Mouse (Mus musculus): ENCODE data around the gene Chfr. TPM values are rescaled to one million over a fixed set of nuclear protein-coding genes. Genes with fewer than 3 reads are reported as not detected.

Gene Chfr
- polyA plus RNA-seq, 1 experiment from 2014 or later: 35.7 TPM

GRCm38 (mm10) chr5:110203164-110203895 lies 67.7 kb downstream of the Chfr start:
- Histone ChIP-seq H3K4me2 (ENCODE audit: low read length) (no peak overlapping the region), H3K4me3 (ENCODE audit: low read depth, low read length) (no peak overlapping the region), H3K27me3 (replicated peaks; ENCODE audit: control insufficient read depth, insufficient read depth, low read length) (no peaks in the 10 kb centered on the region), H3K9me3 (ENCODE audit: control insufficient read depth, low read length) (no peaks in the 10 kb centered on the region), H3K9ac (ENCODE audit: low read length) (no peak overlapping the region), H3K4me1 (replicated peaks; ENCODE audit: control insufficient read depth, insufficient read depth, low read length) (no peaks in the 10 kb centered on the region), H3K27ac (ENCODE audit: low read depth) (no peak overlapping the region), H3K36me3 (ENCODE audit: control insufficient read depth, insufficient read depth, low read length) (peaks cover 82% of the 10 kb centered on the region)
- 86% methylated on average over 10 of the region's 10 CpGs for WGBS
- ATAC-seq (replicated peaks; ENCODE audit: low FRiP score, low TSS enrichment, low read depth): no peak
- no peak for DNase-seq (ENCODE audit: low spot score)

- Histone ChIP-seq H3K27me3 (replicated peaks; ENCODE audit: control insufficient read depth, insufficient read depth, low read length) (no peaks in the 10 kb centered on the region), H3K27ac (ENCODE audit: low read depth) (no peak overlapping the region), H3K9ac (ENCODE audit: low read length) (no peak overlapping the region), H3K4me2 (ENCODE audit: low read length) (no peak overlapping the region), H3K9me3 (ENCODE audit: control insufficient read depth, low read length) (no peaks in the 10 kb centered on the region), H3K4me1 (replicated peaks; ENCODE audit: control insufficient read depth, insufficient read depth, low read length) (no peaks in the 10 kb centered on the region), H3K4me3 (ENCODE audit: low read depth, low read length) (no peak overlapping the region), H3K36me3 (ENCODE audit: control insufficient read depth, insufficient read depth, low read length) (peaks cover 94% of the 10 kb centered on the region)
- DNase-seq (ENCODE audit: low spot score) (no peak), ATAC-seq (replicated peaks; ENCODE audit: low FRiP score, low TSS enrichment, low read depth) (no peak)
- WGBS: 81% methylated on average over 6 of the region's 6 CpGs
Measured at GRCm38 (mm10) chr5:110204777-110205176, 69.1 kb downstream of the Chfr start.

- no peak overlapping the region for H3K9ac ChIP-seq (ENCODE audit: low read length)
- H3K27ac ChIP-seq (ENCODE audit: low read depth): no peak overlapping the region
- peaks cover 96% of the 10 kb centered on the region for H3K36me3 ChIP-seq (ENCODE audit: control insufficient read depth, insufficient read depth, low read length)
- WGBS: 91% methylated on average over 2 of the region's 2 CpGs
- H3K27me3 ChIP-seq (replicated peaks; ENCODE audit: control insufficient read depth, insufficient read depth, low read length): no peaks in the 10 kb centered on the region
- no peaks in the 10 kb centered on the region for H3K4me1 ChIP-seq (replicated peaks; ENCODE audit: control insufficient read depth, insufficient read depth, low read length)
- no peak overlapping the region for H3K4me2 ChIP-seq (ENCODE audit: low read length)
- no peaks in the 10 kb centered on the region for H3K9me3 ChIP-seq (ENCODE audit: control insufficient read depth, low read length)
- H3K4me3 ChIP-seq (ENCODE audit: low read depth, low read length): no peak overlapping the region
- DNase-seq (ENCODE audit: low spot score): no peak
- ATAC-seq (replicated peaks; ENCODE audit: low FRiP score, low TSS enrichment, low read depth): no peak
Measured at GRCm38 (mm10) chr5:110211312-110211711, 75.7 kb downstream of the Chfr start.

- no peak overlapping the region for H3K4me2 ChIP-seq (ENCODE audit: low read length)
- DNase-seq (ENCODE audit: low spot score) (no peak), ATAC-seq (replicated peaks; ENCODE audit: low FRiP score, low TSS enrichment, low read depth) (no peak)
- no peak overlapping the region for H3K4me3 ChIP-seq (ENCODE audit: low read depth, low read length)
- no peaks in the 10 kb centered on the region for H3K27me3 ChIP-seq (replicated peaks; ENCODE audit: control insufficient read depth, insufficient read depth, low read length)
- H3K9me3 ChIP-seq (ENCODE audit: control insufficient read depth, low read length): no peaks in the 10 kb centered on the region
- no peaks in the 10 kb centered on the region for H3K4me1 ChIP-seq (replicated peaks; ENCODE audit: control insufficient read depth, insufficient read depth, low read length)
- no peak overlapping the region for H3K9ac ChIP-seq (ENCODE audit: low read length)
- 94% methylated on average over 3 of the region's 3 CpGs for WGBS
- H3K27ac ChIP-seq (ENCODE audit: low read depth): no peak overlapping the region
- H3K36me3 ChIP-seq (ENCODE audit: control insufficient read depth, insufficient read depth, low read length): peaks cover 95% of the 10 kb centered on the region
Measured at GRCm38 (mm10) chr5:110216780-110217179, 81.1 kb downstream of the Chfr start.

GRCm38 (mm10) chr5:110220331-110220730 lies 84.7 kb downstream of the Chfr start:
- Histone ChIP-seq H3K4me3 (ENCODE audit: low read depth, low read length) (no peak overlapping the region), H3K9ac (ENCODE audit: low read length) (no peak overlapping the region), H3K9me3 (ENCODE audit: control insufficient read depth, low read length) (no peaks in the 10 kb centered on the region), H3K4me2 (ENCODE audit: low read length) (no peak overlapping the region), H3K27ac (ENCODE audit: low read depth) (no peak overlapping the region), H3K36me3 (ENCODE audit: control insufficient read depth, insufficient read depth, low read length) (peaks cover 91% of the 10 kb centered on the region), H3K4me1 (replicated peaks; ENCODE audit: control insufficient read depth, insufficient read depth, low read length) (no peaks in the 10 kb centered on the region), H3K27me3 (replicated peaks; ENCODE audit: control insufficient read depth, insufficient read depth, low read length) (no peaks in the 10 kb centered on the region)
- WGBS: 92% methylated on average over 4 of the region's 4 CpGs
- no peak for DNase-seq (ENCODE audit: low spot score)
- no peak for ATAC-seq (replicated peaks; ENCODE audit: low FRiP score, low TSS enrichment, low read depth)

Other genes with a start within 250 kb of the Chfr start
- 0.58 and 0.82 TPM in 2 replicates for gene Gm15446, start 212.4 kb upstream of the Chfr start, polyA plus RNA-seq (2014; fragmentation: Nextera tagmentation; extraction: Ambion mirVana)
- gene Zfp932, start 139.3 kb upstream of the Chfr start, polyA plus RNA-seq (2014; fragmentation: Nextera tagmentation; extraction: Ambion mirVana): 19.5 and 20.0 TPM in 2 replicates
- gene Gm17655, start 63.3 kb upstream of the Chfr start, polyA plus RNA-seq (2014; fragmentation: Nextera tagmentation; extraction: Ambion mirVana): 3.0 TPM in 2 replicates
- 0.69 and 1.1 TPM in 2 replicates for gene Gm35315, start 41.4 kb upstream of the Chfr start, polyA plus RNA-seq (2014; fragmentation: Nextera tagmentation; extraction: Ambion mirVana)
- 0.74 and 0.86 TPM in 2 replicates for gene Plcxd1, start 35.9 kb upstream of the Chfr start, polyA plus RNA-seq (2014; fragmentation: Nextera tagmentation; extraction: Ambion mirVana)
- gene Gtpbp6, start 27.6 kb upstream of the Chfr start, polyA plus RNA-seq (2014; fragmentation: Nextera tagmentation; extraction: Ambion mirVana): 29.3 and 31.0 TPM in 2 replicates
- gene Zfp605, start 25.8 kb upstream of the Chfr start, polyA plus RNA-seq (2014; fragmentation: Nextera tagmentation; extraction: Ambion mirVana): 3.5 and 5.1 TPM in 2 replicates
- gene Golga3, start 40.9 kb downstream of the Chfr start, polyA plus RNA-seq (2014; fragmentation: Nextera tagmentation; extraction: Ambion mirVana): 19.5 and 21.9 TPM in 2 replicates
- gene Ankle2, start 95.2 kb downstream of the Chfr start, polyA plus RNA-seq (2014; fragmentation: Nextera tagmentation; extraction: Ambion mirVana): 30.6 and 32.6 TPM in 2 replicates
- 71.6 and 76.9 TPM in 2 replicates for gene Pgam5, start 134.1 kb downstream of the Chfr start, polyA plus RNA-seq (2014; fragmentation: Nextera tagmentation; extraction: Ambion mirVana)
- 7.2 and 9.0 TPM in 2 replicates for gene Pxmp2, start 150.3 kb downstream of the Chfr start, polyA plus RNA-seq (2014; fragmentation: Nextera tagmentation; extraction: Ambion mirVana)
- gene Pole, start 150.5 kb downstream of the Chfr start, polyA plus RNA-seq (2014; fragmentation: Nextera tagmentation; extraction: Ambion mirVana): 33.3 and 36.0 TPM in 2 replicates
- 0.77 and 1.1 TPM in 2 replicates for gene P2rx2, start 207.4 kb downstream of the Chfr start, polyA plus RNA-seq (2014; fragmentation: Nextera tagmentation; extraction: Ambion mirVana)
- gene Lrcol1, start 208.9 kb downstream of the Chfr start, polyA plus RNA-seq (2014; fragmentation: Nextera tagmentation; extraction: Ambion mirVana): not detected in 2 replicates